Mouse (Mus musculus): ENCODE measurements at regions not wholly inside any gene's neighbourhood (a gene's known extent, or its start where the extent isn't known, plus 50 kb on each side); places are given as distances from the start of the nearest gene placed in this dataset.
A peak's percentile ranks its signal among the peaks of the same experiment; 100 is the strongest.

DNA sequence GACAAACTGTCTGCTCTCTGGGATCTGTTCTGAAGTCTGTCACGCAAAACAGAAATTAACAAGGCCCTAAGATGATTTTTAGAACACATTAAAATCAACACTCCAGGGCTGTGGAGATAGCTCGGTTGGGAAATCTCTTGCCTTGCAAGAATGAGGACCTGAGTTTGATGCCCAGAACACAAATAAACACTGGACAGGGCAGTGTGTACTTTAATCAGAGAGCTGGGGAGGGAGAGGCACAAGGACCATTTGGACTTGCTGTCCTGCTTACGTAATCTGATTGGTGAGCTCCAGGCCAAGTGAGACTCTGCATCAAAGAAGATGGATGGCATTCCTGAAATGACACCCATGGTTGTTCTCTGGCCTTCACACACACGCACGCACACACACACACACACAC is 111.2 kb upstream of the Stac start:
- Histone ChIP-seq H3K4me3 (ENCODE audit: low read depth, low read length) (no peak overlapping the region), H3K27ac (replicated peaks; ENCODE audit: low read depth, low read length) (no peak overlapping the region), H3K4me1 (ENCODE audit: control insufficient read depth, insufficient read depth, low read length) (no peaks in the 10 kb centered on the region), H3K36me3 (ENCODE audit: control insufficient read depth, insufficient read depth, low read length) (no peaks in the 10 kb centered on the region), H3K4me2 (ENCODE audit: low read depth, severe bottlenecking) (no peak overlapping the region), H3K27me3 (ENCODE audit: control insufficient read depth, insufficient read depth, low read length) (no peaks in the 10 kb centered on the region), H3K9me3 (ENCODE audit: control insufficient read depth, low read length) (no peaks in the 10 kb centered on the region), H3K9ac (ENCODE audit: low read length) (no peak overlapping the region)
- ATAC-seq (ENCODE audit: insufficient number of reproducible peaks, low FRiP score, low TSS enrichment, low read depth) (no peak), DNase-seq (ENCODE audit: low spot score) (no peak)
- WGBS = 80% methylated on average over 5 of the region's 5 CpGs

DNA sequence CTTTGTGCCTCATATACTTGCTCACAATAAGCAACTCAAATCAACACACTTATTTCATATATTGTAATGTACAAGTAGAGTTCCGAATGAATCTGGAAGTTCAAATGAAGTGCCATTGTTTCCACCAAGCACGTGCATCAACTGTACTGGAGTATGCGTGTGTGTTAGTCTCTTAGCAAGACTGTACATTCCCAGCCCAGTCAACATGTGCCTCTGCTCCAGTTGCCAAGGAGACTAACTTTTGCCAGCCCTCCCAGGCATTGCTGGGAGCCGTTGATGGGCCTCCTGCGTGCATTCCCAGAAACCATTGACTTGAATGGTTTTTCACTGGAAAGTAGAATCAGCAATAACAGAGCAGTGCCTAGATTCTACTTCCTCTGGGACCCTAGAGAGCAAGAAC is 110.7 kb upstream of the Stac start:
- Histone ChIP-seq H3K27ac (replicated peaks; ENCODE audit: low read depth, low read length) (no peak overlapping the region), H3K36me3 (ENCODE audit: control insufficient read depth, insufficient read depth, low read length) (no peaks in the 10 kb centered on the region), H3K4me1 (ENCODE audit: control insufficient read depth, insufficient read depth, low read length) (no peaks in the 10 kb centered on the region), H3K9ac (ENCODE audit: low read length) (no peak overlapping the region), H3K27me3 (ENCODE audit: control insufficient read depth, insufficient read depth, low read length) (no peaks in the 10 kb centered on the region), H3K9me3 (ENCODE audit: control insufficient read depth, low read length) (no peaks in the 10 kb centered on the region), H3K4me2 (ENCODE audit: low read depth, severe bottlenecking) (no peak overlapping the region), H3K4me3 (ENCODE audit: low read depth, low read length) (no peak overlapping the region)
- ATAC-seq (ENCODE audit: insufficient number of reproducible peaks, low FRiP score, low TSS enrichment, low read depth) = no peak
- DNase-seq (ENCODE audit: low spot score) = no peak
- WGBS = 87% methylated on average over 5 of the region's 5 CpGs

DNA sequence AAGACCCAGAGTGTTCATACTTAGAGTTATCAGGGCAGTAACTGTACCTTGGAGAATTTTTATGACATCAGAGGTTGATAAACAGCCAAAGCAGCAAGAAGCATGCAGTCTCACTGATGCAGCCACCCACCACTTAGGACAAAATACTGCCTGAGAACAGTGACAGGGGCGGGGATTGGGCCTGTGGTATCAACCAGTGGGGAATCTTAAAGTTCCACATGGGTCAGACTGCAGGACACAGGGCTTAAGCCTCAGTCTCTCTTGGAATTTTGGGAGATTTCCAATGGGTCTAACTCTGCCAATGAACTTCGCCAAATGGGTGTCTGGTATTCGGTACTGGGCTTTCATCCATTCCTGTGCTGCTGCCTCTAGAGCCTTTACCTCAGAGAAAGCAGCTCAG is 88.8 kb upstream of the Stac start:
- H3K4me3 ChIP-seq (ENCODE audit: low read depth, low read length) = no peak overlapping the region
- WGBS = 84% methylated on average over 3 of the region's 3 CpGs

DNA sequence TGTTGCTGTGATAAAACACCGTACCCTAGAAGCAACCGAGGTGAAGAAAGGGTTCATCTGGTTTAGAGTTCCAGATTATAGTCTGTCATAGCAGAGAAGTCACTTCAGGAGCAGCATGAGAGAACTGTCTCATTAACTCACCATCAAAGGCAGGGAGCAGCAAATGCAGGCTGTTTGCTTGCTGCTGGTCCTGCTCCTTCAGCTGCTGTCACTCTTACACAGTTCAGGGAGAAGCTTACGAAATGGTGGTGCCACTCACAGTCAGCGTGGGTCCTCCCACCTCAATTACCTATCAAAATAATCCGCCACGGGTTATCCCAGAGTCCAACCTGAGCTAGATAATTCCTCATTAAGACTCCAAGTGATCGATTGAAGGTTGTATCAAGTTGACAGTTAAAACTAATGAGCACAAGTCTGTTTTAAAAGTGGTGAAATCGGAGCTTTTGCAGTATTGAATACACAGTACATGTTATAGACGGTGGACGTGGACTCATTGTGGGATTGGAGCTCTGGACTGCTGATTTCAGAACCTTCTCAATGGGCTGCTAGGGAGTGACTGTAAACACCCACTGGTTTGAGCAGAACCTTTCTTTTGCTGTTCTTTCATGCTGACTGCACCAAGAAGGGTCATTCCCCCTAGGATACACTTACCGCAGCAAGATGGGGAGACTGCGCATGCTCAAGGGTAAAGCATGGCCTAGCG is 87.4 kb upstream of the Stac start:
- Histone ChIP-seq H3K9ac (ENCODE audit: low read length) (no peak overlapping the region), H3K36me3 (ENCODE audit: control insufficient read depth, insufficient read depth, low read length) (no peaks in the 10 kb centered on the region), H3K27ac (replicated peaks; ENCODE audit: low read depth, low read length) (no peak overlapping the region), H3K9me3 (ENCODE audit: control insufficient read depth, low read length) (no peaks in the 10 kb centered on the region), H3K4me3 (ENCODE audit: low read depth, low read length) (no peak overlapping the region), H3K27me3 (ENCODE audit: control insufficient read depth, insufficient read depth, low read length) (no peaks in the 10 kb centered on the region), H3K4me1 (ENCODE audit: control insufficient read depth, insufficient read depth, low read length) (no peaks in the 10 kb centered on the region), H3K4me2 (ENCODE audit: low read depth, severe bottlenecking) (no peak overlapping the region)
- ATAC-seq (ENCODE audit: insufficient number of reproducible peaks, low FRiP score, low TSS enrichment, low read depth) (no peak), DNase-seq (ENCODE audit: low spot score) (no peak)
- WGBS = 76% methylated on average over 13 of the region's 13 CpGs

More for the DNA sequence above, 88.8 kb upstream of the Stac start:
- Histone ChIP-seq H3K27me3 (ENCODE audit: control insufficient read depth, insufficient read depth, low read length) (no peaks in the 10 kb centered on the region), H3K27ac (replicated peaks; ENCODE audit: low read depth, low read length) (no peak overlapping the region), H3K9ac (ENCODE audit: low read length) (no peak overlapping the region), H3K36me3 (ENCODE audit: control insufficient read depth, insufficient read depth, low read length) (no peaks in the 10 kb centered on the region), H3K9me3 (ENCODE audit: control insufficient read depth, low read length) (no peaks in the 10 kb centered on the region), H3K4me2 (ENCODE audit: low read depth, severe bottlenecking) (no peak overlapping the region), H3K4me1 (ENCODE audit: control insufficient read depth, insufficient read depth, low read length) (no peaks in the 10 kb centered on the region)
- ATAC-seq (ENCODE audit: insufficient number of reproducible peaks, low FRiP score, low TSS enrichment, low read depth) = no peak
- DNase-seq (ENCODE audit: low spot score) = no peak

DNA sequence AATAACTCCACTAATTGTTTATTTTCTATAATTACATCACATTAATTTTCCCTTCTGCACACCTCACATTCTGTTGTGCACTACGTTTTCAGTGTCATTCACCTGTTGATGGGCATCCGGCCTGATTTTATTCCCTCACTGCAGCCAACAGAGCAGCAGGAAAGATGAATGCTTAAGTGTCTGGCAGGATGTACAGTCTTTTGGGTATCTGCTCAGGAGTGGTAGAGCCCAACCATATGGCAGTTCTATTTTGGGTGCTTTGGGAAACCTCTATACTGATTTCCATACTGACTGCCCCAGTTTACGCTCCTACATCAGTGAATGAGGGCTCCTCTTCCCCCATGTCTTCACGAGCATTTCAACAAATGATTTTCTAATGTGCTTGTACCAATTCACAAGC is 84.1 kb upstream of the Stac start:
- no peak for DNase-seq (ENCODE audit: low spot score)
- 88% methylated on average over 4 of the region's 4 CpGs for WGBS
- no peak overlapping the region for H3K9ac ChIP-seq (ENCODE audit: low read length)
- H3K27me3 ChIP-seq (ENCODE audit: control insufficient read depth, insufficient read depth, low read length) = no peaks in the 10 kb centered on the region
- ATAC-seq (ENCODE audit: insufficient number of reproducible peaks, low FRiP score, low TSS enrichment, low read depth) = no peak
- H3K36me3 ChIP-seq (ENCODE audit: control insufficient read depth, insufficient read depth, low read length) = no peaks in the 10 kb centered on the region
- no peaks in the 10 kb centered on the region for H3K4me1 ChIP-seq (ENCODE audit: control insufficient read depth, insufficient read depth, low read length)
- H3K4me3 ChIP-seq (ENCODE audit: low read depth, low read length) = no peak overlapping the region
- H3K4me2 ChIP-seq (ENCODE audit: low read depth, severe bottlenecking) = no peak overlapping the region
- H3K27ac ChIP-seq (replicated peaks; ENCODE audit: low read depth, low read length) = no peak overlapping the region
- no peaks in the 10 kb centered on the region for H3K9me3 ChIP-seq (ENCODE audit: control insufficient read depth, low read length)

DNA sequence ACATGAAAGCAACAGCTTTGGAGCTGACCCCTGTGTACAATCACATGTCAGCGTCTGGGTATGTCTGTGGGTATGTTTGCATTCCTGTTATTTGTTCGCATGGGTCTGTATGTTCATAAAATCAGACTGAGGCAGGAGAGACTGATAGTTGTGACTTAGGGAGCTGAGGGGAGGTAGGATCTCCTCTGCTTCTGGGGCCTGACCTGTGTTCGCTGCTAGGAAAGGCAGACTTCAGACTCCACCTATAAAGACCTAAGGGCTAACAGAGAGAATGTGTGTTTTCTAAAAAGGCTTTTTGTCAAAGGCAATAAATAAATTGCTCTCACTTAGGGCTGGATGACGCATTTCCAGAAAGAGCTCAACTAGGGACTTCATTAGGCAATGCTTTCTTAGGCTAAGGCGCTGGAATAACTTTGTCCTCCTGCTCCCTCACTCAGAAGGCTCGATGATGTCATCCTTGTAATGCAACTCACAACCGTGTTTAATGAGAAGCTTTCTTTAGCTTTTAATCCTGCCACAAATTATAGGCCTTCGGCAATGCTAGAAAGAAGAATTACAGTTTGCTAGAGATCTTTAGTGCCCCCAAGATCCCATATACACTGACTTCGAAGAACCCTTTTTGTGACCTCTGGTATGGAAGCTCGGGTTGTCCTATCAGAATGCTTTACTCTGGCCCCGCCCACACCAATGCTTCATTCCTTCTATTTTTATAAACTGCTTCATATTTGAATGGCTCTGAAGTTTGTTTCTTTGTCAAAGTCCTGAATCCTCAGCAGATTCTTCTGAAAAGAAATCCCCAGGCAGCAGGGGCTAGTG is 72.7 kb upstream of the Stac start:
- H3K9me3 ChIP-seq (ENCODE audit: control insufficient read depth, low read length) = no peaks in the 10 kb centered on the region
- H3K4me2 ChIP-seq (ENCODE audit: low read depth, severe bottlenecking) = no peak overlapping the region
- no peak overlapping the region for H3K4me3 ChIP-seq (ENCODE audit: low read depth, low read length)
- no peaks in the 10 kb centered on the region for H3K36me3 ChIP-seq (ENCODE audit: control insufficient read depth, insufficient read depth, low read length)
- no peak overlapping the region for H3K27ac ChIP-seq (replicated peaks; ENCODE audit: low read depth, low read length)
- peaks cover 7% of the 10 kb centered on the region; the same call in 1 of the 2 replicates for H3K4me1 ChIP-seq (ENCODE audit: control insufficient read depth, insufficient read depth, low read length)
- no peaks in the 10 kb centered on the region for H3K27me3 ChIP-seq (ENCODE audit: control insufficient read depth, insufficient read depth, low read length)
- peak; percentile 66; the same call in 1 of the 2 replicates for ATAC-seq (ENCODE audit: insufficient number of reproducible peaks, low FRiP score, low TSS enrichment, low read depth)
- WGBS = 54% methylated on average over 11 of the region's 11 CpGs
- DNase-seq (ENCODE audit: low spot score) = no peak
- no peak overlapping the region for H3K9ac ChIP-seq (ENCODE audit: low read length)

DNA sequence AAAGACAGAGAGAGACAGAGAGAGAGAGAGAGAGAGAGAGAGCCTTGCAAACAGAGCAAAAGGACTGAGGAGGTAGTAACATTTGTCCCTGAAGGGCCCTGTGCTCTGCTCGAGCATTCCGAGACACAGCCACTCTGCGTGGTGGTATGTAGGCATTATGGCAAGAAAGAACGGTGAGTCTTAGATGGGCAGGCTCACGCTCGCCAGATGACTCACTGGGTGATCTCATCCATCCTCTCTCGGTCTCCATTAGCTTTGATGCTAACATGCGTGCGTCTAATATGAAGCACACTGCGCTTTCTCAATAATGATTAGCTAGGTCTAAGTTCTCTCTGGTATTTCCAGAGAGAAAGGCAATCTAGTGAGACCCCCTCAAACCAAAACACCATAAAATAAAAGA is 65.1 kb upstream of the Stac start:
- 89% methylated on average over 10 of the region's 10 CpGs for whole genome bisulfite sequencing
- H3K36me3 ChIP-seq (ENCODE audit: control insufficient read depth, insufficient read depth, low read length) = no peaks in the 10 kb centered on the region
- ATAC-seq (ENCODE audit: insufficient number of reproducible peaks, low FRiP score, low TSS enrichment, low read depth) (no peak), DNase-seq (ENCODE audit: low spot score) (no peak)
- H3K27me3 ChIP-seq (ENCODE audit: control insufficient read depth, insufficient read depth, low read length) = no peaks in the 10 kb centered on the region
- H3K4me2 ChIP-seq (ENCODE audit: low read depth, severe bottlenecking) = no peak overlapping the region
- H3K9ac ChIP-seq (ENCODE audit: low read length) = no peak overlapping the region
- no peak overlapping the region for H3K4me3 ChIP-seq (ENCODE audit: low read depth, low read length)
- no peaks in the 10 kb centered on the region for H3K9me3 ChIP-seq (ENCODE audit: control insufficient read depth, low read length)
- no peaks in the 10 kb centered on the region for H3K4me1 ChIP-seq (ENCODE audit: control insufficient read depth, insufficient read depth, low read length)
- no peak overlapping the region for H3K27ac ChIP-seq (replicated peaks; ENCODE audit: low read depth, low read length)

DNA sequence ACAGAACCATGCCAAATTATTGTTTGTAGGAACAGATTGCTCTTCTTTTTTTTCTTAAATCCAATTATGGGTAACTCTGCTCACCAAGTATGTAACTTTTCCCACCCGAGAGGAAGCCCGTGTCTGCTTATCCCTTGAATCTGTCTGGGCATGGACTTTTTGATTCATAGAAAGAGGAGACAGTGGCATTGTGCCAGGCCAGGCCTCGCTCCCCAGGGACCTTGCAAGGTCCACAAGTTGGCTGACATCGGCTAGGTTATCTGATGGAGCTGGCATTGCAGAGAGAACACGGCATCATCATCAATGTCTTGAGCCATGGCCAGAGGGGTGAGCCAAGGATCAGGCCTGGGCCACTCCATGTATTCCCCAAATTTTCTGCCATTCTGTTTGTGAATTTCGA is 56.0 kb upstream of the Stac start:
- H3K27me3 ChIP-seq (ENCODE audit: control insufficient read depth, insufficient read depth, low read length) = no peaks in the 10 kb centered on the region
- 85% methylated on average over 6 of the region's 6 CpGs for WGBS
- DNase-seq (ENCODE audit: low spot score) = no peak

More for the DNA sequence above, 56.0 kb upstream of the Stac start:
- Histone ChIP-seq H3K9ac (ENCODE audit: low read length) (no peak overlapping the region), H3K4me1 (ENCODE audit: control insufficient read depth, insufficient read depth, low read length) (no peaks in the 10 kb centered on the region), H3K4me3 (ENCODE audit: low read depth, low read length) (no peak overlapping the region), H3K4me2 (ENCODE audit: low read depth, severe bottlenecking) (no peak overlapping the region), H3K36me3 (ENCODE audit: control insufficient read depth, insufficient read depth, low read length) (no peaks in the 10 kb centered on the region), H3K9me3 (ENCODE audit: control insufficient read depth, low read length) (no peaks in the 10 kb centered on the region), H3K27ac (replicated peaks; ENCODE audit: low read depth, low read length) (no peak overlapping the region)
- ATAC-seq (ENCODE audit: insufficient number of reproducible peaks, low FRiP score, low TSS enrichment, low read depth) = no peak
